Mouse (Mus musculus): ENCODE measurements at regions not wholly inside any gene's neighbourhood (a gene's known extent, or its start where the extent isn't known, plus 50 kb on each side); places are given as distances from the start of the nearest gene placed in this dataset.
"Not testable (repeated sequence)": the region's sequence is repeated elsewhere in the genome, so short reads cannot be mapped to it uniquely, and the experiment has no call there.

GRCm38 (mm10) chrX:5203101-5203500 is 251.2 kb downstream of the Btbd35f27 start:
- TF ChIP-seq CTCF (IDR thresholded peaks at IDR 0.05); POLR2A (IDR thresholded peaks at IDR 0.05; ENCODE audit: insufficient read depth, low read depth, low read length): not testable (repeated sequence)

Data from heart, adult 2 months (tissue).